Mouse (Mus musculus) stomach, embryonic 16.5 days (tissue): ENCODE measurements around the gene Pald1. TPM values are rescaled to one million over a fixed set of nuclear protein-coding genes. Genes with fewer than 3 reads are reported as not detected.

ENCODE experiments used
- ATAC-seq: fragments of 200-750 bp; cut with Nextera tagmentation; 2 replicates; pipeline ENCODE4 v1.8.0; 2017; ENCODE audit warnings: moderate number of reproducible peaks, moderate TSS enrichment; ENCODE audit not compliant: insufficient read depth, low FRiP score
- H3K27ac ChIP-seq: fragments of 300-500 bp; sonication (generic); 2 replicates; pipeline ENCODE4 v1.5.1; 2014; ENCODE audit warnings: low read length
- H3K27me3 ChIP-seq: fragments of 300-500 bp; sonication (generic); 2 replicates; pipeline ENCODE4 v1.6.1; 2014; ENCODE audit warnings: low read length, control low read depth, mixed read lengths; ENCODE audit not compliant: control insufficient read depth, insufficient read depth
- H3K36me3 ChIP-seq: fragments of 300-500 bp; sonication (generic); 2 replicates; pipeline ENCODE4 v1.6.1; 2014; ENCODE audit warnings: low read length; ENCODE audit not compliant: control insufficient read depth, insufficient read depth
- H3K4me1 ChIP-seq: fragments of 300-500 bp; sonication (generic); 2 replicates; pipeline ENCODE4 v1.6.1; 2014; ENCODE audit warnings: low read length, control low read depth, mixed read lengths; ENCODE audit not compliant: control insufficient read depth, insufficient read depth
- H3K4me2 ChIP-seq: fragments of 300-500 bp; sonication (generic); 2 replicates; pipeline ENCODE4 v1.6.1; 2014; ENCODE audit warnings: low read depth, low read length, mixed read lengths
- H3K4me3 ChIP-seq: fragments of 300-500 bp; sonication (generic); replicated peaks from 2 replicates; pipeline ENCODE4 v1.5.1; 2014; ENCODE audit warnings: mild to moderate bottlenecking, low read length
- H3K9ac ChIP-seq: fragments of 300-500 bp; sonication (generic); 2 replicates; pipeline ENCODE4 v1.6.1; 2014; ENCODE audit warnings: low read length
- H3K9me3 ChIP-seq: fragments of 300-500 bp; sonication (generic); replicated peaks from 2 replicates; pipeline ENCODE4 v1.6.1; 2016; ENCODE audit warnings: low read length, control low read depth; ENCODE audit not compliant: control insufficient read depth
- WGBS: fragments of 180-500 bp; shearing (Covaris S2); extraction: QIAGEN DNeasy Blood & Tissue Kit; methylation state at CpG from one replicate; pipeline ENCODE4 v1.1.7; 2014; 5-methylcytosine and 5-hydroxymethylcytosine counted together
- polyA plus RNA-seq: library from polyadenylated mRNA; unstranded; fragments of >200 nt; fragmentation: Nextera tagmentation; extraction: Ambion mirVana; gene quantifications from 2 replicates; pipeline ENCODE4 v1.2.1, GENCODE M21; 2015

Gene Pald1
- polyA plus RNA-seq, 1 experiment from 2014 or later = 17.0 TPM

DNA sequence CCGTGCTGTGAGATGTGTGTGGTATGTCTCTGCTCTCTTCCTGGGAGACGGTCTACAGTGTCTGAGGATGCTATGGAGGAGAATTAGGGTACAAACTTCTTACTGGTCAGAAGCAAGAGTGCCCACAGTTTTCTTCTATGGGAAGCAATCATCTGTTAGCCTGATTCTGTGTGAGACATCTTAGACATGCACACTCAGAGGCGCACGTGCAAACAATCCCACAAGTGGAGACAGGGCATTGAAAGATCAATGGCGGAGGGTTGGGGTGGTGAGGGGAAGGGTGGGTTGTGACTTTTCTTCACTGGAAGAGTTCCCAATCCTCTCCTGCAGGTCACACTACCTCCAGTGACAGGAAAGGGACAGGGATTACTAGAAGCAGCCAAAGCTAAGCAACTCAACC lies 110.7 kb downstream of the Pald1 start:
- H3K9ac ChIP-seq = peak overlapping the region; percentile 80
- WGBS = 46% methylated on average over 5 of the region's 5 CpGs
- H3K36me3 ChIP-seq = no peaks in the 10 kb centered on the region
- no peaks in the 10 kb centered on the region for H3K27me3 ChIP-seq
- peak overlapping the region; percentile 88 for H3K4me2 ChIP-seq
- peaks cover 6% of the 10 kb centered on the region; the same call in 1 of the 2 replicates for H3K4me1 ChIP-seq
- ATAC-seq = no peak
- no peak overlapping the region for H3K27ac ChIP-seq
- peak overlapping the region; percentile 61 for H3K4me3 ChIP-seq
- H3K9me3 ChIP-seq = no peaks in the 10 kb centered on the region

DNA sequence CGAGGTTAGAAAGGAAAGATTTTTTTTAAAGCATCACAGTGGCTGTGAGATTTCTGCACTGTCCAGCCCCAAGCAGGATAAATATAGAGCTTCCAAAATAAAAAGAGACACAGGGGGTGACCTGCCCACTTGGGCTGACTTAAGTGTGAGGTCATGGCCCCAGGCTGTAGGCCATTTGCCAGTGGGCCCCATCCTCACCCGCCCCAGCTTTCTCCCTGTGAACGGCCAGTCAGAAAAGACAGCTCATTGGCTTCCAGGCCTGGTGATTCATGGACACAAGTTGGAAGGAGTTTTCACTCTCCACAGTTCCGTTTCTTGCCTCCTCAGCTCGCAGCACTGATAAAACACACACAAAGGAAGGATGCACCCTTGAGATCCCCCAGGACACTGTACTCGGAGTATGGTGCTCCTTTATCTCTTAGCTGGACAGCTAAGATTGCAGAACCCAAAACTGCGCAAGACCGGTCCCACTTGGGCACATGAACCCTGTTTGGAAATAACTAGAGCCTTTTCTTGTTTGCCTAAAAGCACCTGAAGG lies 111.2 kb downstream of the Pald1 start:
- no peak for ATAC-seq
- Histone ChIP-seq H3K4me3 (peak overlapping the region; percentile 61), H3K9me3 (no peaks in the 10 kb centered on the region), H3K4me1 (peaks cover 6% of the 10 kb centered on the region; the same call in 1 of the 2 replicates), H3K36me3 (no peaks in the 10 kb centered on the region), H3K27me3 (no peaks in the 10 kb centered on the region), H3K9ac (no peak overlapping the region), H3K4me2 (peak overlapping the region; percentile 88), H3K27ac (no peak overlapping the region)
- 53% methylated on average over 8 of the region's 8 CpGs for WGBS

Other genes with a start within 250 kb of the Pald1 start
- gene Sgpl1, start 235.8 kb downstream of the Pald1 start, polyA plus RNA-seq = 52.8 and 52.9 TPM in 2 replicates
- not detected in 2 replicates for gene Tbata, start 211.6 kb downstream of the Pald1 start, polyA plus RNA-seq
- 1.6 and 1.8 TPM in 2 replicates for gene Adamts14, start 110.1 kb downstream of the Pald1 start, polyA plus RNA-seq
- gene Prf1, start 85.7 kb downstream of the Pald1 start, polyA plus RNA-seq = not detected in 2 replicates
- gene Nodal, start 34.4 kb upstream of the Pald1 start, polyA plus RNA-seq = 0.21 and 0.31 TPM in 2 replicates
- 40.7 and 46.6 TPM in 2 replicates for gene Eif4ebp2, start 69.1 kb upstream of the Pald1 start, polyA plus RNA-seq
- gene Lrrc20, start 92.3 kb upstream of the Pald1 start, polyA plus RNA-seq = 5.6 and 6.0 TPM in 2 replicates
- 0.06 and 0.09 TPM in 2 replicates for gene Npffr1, start 212.0 kb upstream of the Pald1 start, polyA plus RNA-seq